Mouse (Mus musculus) forebrain, embryonic 15.5 days (tissue): ENCODE data around the gene Aco1. TPM values are rescaled to one million over a fixed set of nuclear protein-coding genes. Genes with fewer than 3 reads are reported as not detected.

Experiments used
- ATAC-seq: fragments of 200-750 bp; cut with Nextera tagmentation; replicated peaks from 2 replicates; pipeline ENCODE4 v1.8.0; 2017; ENCODE audit warnings: mild to moderate bottlenecking, moderate TSS enrichment, moderate library complexity
- H3K27ac ChIP-seq: fragments of 300-500 bp; sonication (generic); replicated peaks from 2 replicates; pipeline ENCODE4 v1.5.1; 2015; ENCODE audit warnings: mild to moderate bottlenecking, inconsistent platforms
- H3K27me3 ChIP-seq: fragments of 300-500 bp; sonication (generic); 2 replicates; pipeline ENCODE4 v1.6.1; 2015; ENCODE audit warnings: inconsistent platforms
- H3K36me3 ChIP-seq: fragments of 300-500 bp; sonication (generic); 2 replicates; pipeline ENCODE4 v1.6.1; 2015; ENCODE audit warnings: mild to moderate bottlenecking, inconsistent platforms
- H3K4me1 ChIP-seq: fragments of 300-500 bp; sonication (generic); 2 replicates; pipeline ENCODE4 v1.6.1; 2015; ENCODE audit warnings: inconsistent platforms
- H3K4me2 ChIP-seq: fragments of 300-500 bp; sonication (generic); replicated peaks from 2 replicates; pipeline ENCODE4 v1.6.1; 2015; ENCODE audit warnings: mild to moderate bottlenecking, inconsistent platforms
- H3K4me3 ChIP-seq: fragments of 300-500 bp; sonication (generic); 2 replicates; pipeline ENCODE4 v1.5.1; 2015; ENCODE audit warnings: mild to moderate bottlenecking, inconsistent platforms
- H3K9ac ChIP-seq: fragments of 300-500 bp; sonication (generic); replicated peaks from 2 replicates; pipeline ENCODE4 v1.6.1; 2015; ENCODE audit warnings: mild to moderate bottlenecking, inconsistent platforms
- H3K9me3 ChIP-seq: fragments of 300-500 bp; sonication (generic); 2 replicates; pipeline ENCODE4 v1.6.1; 2016; ENCODE audit warnings: inconsistent platforms
- WGBS: fragments of 180-500 bp; shearing (Covaris S2); methylation state at CpG from one replicate; pipeline ENCODE4 v1.1.7; 2015; ENCODE audit warnings: mixed read lengths; 5-methylcytosine and 5-hydroxymethylcytosine counted together
- polyA plus RNA-seq: library from polyadenylated mRNA; unstranded; fragments of >200 nt; fragmentation: Nextera tagmentation; extraction: Ambion mirVana; gene quantifications from 2 replicates; pipeline ENCODE4 v1.2.1, GENCODE M21; 2015

Aco1 gene
- polyA plus RNA-seq, 1 experiment from 2014 or later, result 53.0 TPM

- Histone ChIP-seq H3K9ac (no peak overlapping the region), H3K27me3 (no peaks in the 10 kb centered on the region), H3K4me2 (peak overlapping the region; percentile 77), H3K9me3 (no peaks in the 10 kb centered on the region), H3K36me3 (no peaks in the 10 kb centered on the region), H3K27ac (no peak overlapping the region), H3K4me1 (peaks cover 26% of the 10 kb centered on the region), H3K4me3 (peak overlapping the region; percentile 88)
- ATAC-seq, result no peak
- 13% methylated on average over 1 of the region's 1 CpGs for WGBS
Observed at GRCm38 (mm10) chr4:40144543-40144942, 1.7 kb downstream of the Aco1 start.

DNA sequence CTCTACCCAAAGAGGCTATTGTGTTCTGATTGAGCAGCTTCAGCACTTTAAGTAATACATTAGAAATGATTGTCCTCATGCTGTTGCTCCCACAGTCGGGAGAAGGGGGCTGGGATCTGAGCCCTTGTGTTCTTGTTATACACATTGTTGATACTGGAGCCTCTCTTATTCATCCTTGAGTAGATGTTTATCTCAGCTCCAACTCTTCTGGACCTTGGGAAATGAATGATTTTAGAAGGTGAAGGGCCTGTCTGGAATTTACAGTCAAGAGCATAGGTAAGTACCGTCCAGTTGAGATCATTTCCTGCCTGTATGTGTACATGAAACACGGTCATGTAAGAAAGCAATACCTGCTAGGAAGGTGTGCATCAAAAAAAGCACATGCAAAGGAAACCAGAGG lies 2.1 kb downstream of the Aco1 start:
- no peak for ATAC-seq
- WGBS, result 67% methylated on average over 3 of the region's 3 CpGs

GRCm38 (mm10) chr4:40148281-40148680 lies 5.4 kb downstream of the Aco1 start:
- H3K36me3 ChIP-seq, result no peaks in the 10 kb centered on the region
- WGBS, result 96% methylated on average over 5 of the region's 5 CpGs
- no peaks in the 10 kb centered on the region for H3K9me3 ChIP-seq
- no peak overlapping the region for H3K27ac ChIP-seq
- H3K4me3 ChIP-seq, result no peak overlapping the region
- H3K4me2 ChIP-seq, result no peak overlapping the region
- no peak for ATAC-seq
- H3K27me3 ChIP-seq, result no peaks in the 10 kb centered on the region
- peaks cover 18% of the 10 kb centered on the region for H3K4me1 ChIP-seq
- H3K9ac ChIP-seq, result no peak overlapping the region

More for the DNA sequence above, 2.1 kb downstream of the Aco1 start:
- H3K9ac ChIP-seq, result no peak overlapping the region
- no peak overlapping the region for H3K4me2 ChIP-seq
- no peak overlapping the region for H3K27ac ChIP-seq
- no peaks in the 10 kb centered on the region for H3K36me3 ChIP-seq
- H3K4me1 ChIP-seq, result peaks cover 26% of the 10 kb centered on the region
- H3K9me3 ChIP-seq, result no peaks in the 10 kb centered on the region
- no peaks in the 10 kb centered on the region for H3K27me3 ChIP-seq
- H3K4me3 ChIP-seq, result no peak overlapping the region

DNA sequence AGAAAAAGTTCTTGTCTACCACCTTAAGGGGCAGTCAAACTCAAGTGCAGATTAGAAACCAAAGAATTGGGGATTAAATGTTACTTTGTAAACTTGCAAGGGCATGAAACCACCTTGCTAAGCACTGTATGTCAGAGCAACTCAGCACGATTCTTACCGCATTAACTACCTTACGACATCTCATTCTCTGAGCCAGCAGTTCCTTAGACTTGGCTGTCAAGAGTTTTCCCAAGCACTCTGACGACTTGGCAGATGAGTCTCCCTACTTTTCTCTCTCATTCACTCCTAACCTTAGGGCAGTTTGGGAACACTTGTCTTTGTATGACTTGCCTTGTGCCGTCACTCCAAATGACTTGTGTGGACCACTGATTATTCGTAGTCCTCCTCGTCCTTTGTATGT lies 7.2 kb downstream of the Aco1 start:
- H3K36me3 ChIP-seq, result no peaks in the 10 kb centered on the region
- no peaks in the 10 kb centered on the region for H3K27me3 ChIP-seq
- no peak overlapping the region for H3K4me3 ChIP-seq
- H3K9me3 ChIP-seq, result no peaks in the 10 kb centered on the region
- no peak overlapping the region for H3K27ac ChIP-seq
- H3K4me2 ChIP-seq, result no peak overlapping the region
- H3K9ac ChIP-seq, result no peak overlapping the region
- ATAC-seq, result no peak
- peaks cover 4% of the 10 kb centered on the region for H3K4me1 ChIP-seq
- WGBS, result 92% methylated on average over 7 of the region's 7 CpGs

- no peak for ATAC-seq
- no peak overlapping the region for H3K9ac ChIP-seq
- no peak overlapping the region for H3K27ac ChIP-seq
- no peak overlapping the region for H3K4me2 ChIP-seq
- no peak overlapping the region for H3K4me3 ChIP-seq
- no peaks in the 10 kb centered on the region for H3K9me3 ChIP-seq
- no peaks in the 10 kb centered on the region for H3K4me1 ChIP-seq
- no peaks in the 10 kb centered on the region for H3K27me3 ChIP-seq
- no peaks in the 10 kb centered on the region for H3K36me3 ChIP-seq
- WGBS, result 85% methylated on average over 2 of the region's 2 CpGs
Observed at GRCm38 (mm10) chr4:40152771-40153170, 9.9 kb downstream of the Aco1 start.

GRCm38 (mm10) chr4:40153500-40153899 lies 10.6 kb downstream of the Aco1 start:
- Histone ChIP-seq H3K36me3 (no peaks in the 10 kb centered on the region), H3K4me2 (no peak overlapping the region), H3K4me3 (no peak overlapping the region), H3K27me3 (no peaks in the 10 kb centered on the region), H3K4me1 (no peaks in the 10 kb centered on the region), H3K27ac (no peak overlapping the region), H3K9ac (no peak overlapping the region), H3K9me3 (no peaks in the 10 kb centered on the region)
- WGBS, result 90% methylated on average over 4 of the region's 4 CpGs
- ATAC-seq, result no peak

GRCm38 (mm10) chr4:40154751-40155150 lies 11.9 kb downstream of the Aco1 start:
- Histone ChIP-seq H3K27ac (no peak overlapping the region), H3K4me1 (no peaks in the 10 kb centered on the region), H3K27me3 (no peaks in the 10 kb centered on the region), H3K4me2 (no peak overlapping the region), H3K4me3 (no peak overlapping the region), H3K36me3 (no peaks in the 10 kb centered on the region), H3K9ac (no peak overlapping the region), H3K9me3 (no peaks in the 10 kb centered on the region)
- WGBS, result 89% methylated on average over 4 of the region's 4 CpGs
- ATAC-seq, result no peak

- no peak overlapping the region for H3K27ac ChIP-seq
- H3K4me3 ChIP-seq, result no peak overlapping the region
- no peak overlapping the region for H3K9ac ChIP-seq
- ATAC-seq, result no peak
- no peaks in the 10 kb centered on the region for H3K4me1 ChIP-seq
- H3K4me2 ChIP-seq, result no peak overlapping the region
- no peaks in the 10 kb centered on the region for H3K27me3 ChIP-seq
- no peaks in the 10 kb centered on the region for H3K9me3 ChIP-seq
- WGBS, result 91% methylated on average over 13 of the region's 13 CpGs
- H3K36me3 ChIP-seq, result no peaks in the 10 kb centered on the region
Observed at GRCm38 (mm10) chr4:40155467-40155999, 12.7 kb downstream of the Aco1 start.

DNA sequence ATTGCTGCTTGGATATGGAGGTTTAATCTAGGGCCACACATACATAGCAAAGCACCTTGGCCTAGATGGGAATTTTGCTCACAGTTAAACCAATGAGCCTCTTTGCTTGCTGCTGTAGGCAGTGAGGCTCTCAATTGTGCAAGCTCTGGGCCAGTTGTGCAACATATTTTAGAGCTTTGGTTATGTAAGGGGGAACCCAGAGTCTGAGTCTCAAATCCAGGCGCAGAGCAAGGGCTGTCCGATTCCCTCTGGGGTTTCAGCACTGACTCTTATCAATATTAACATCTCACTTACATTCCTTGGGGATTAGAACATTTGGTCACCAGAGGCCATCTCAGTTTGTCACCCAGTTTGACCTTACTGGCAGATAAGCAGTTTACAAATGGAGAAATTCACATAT lies 13.3 kb downstream of the Aco1 start:
- H3K9ac ChIP-seq, result no peak overlapping the region
- no peak overlapping the region for H3K4me3 ChIP-seq
- H3K9me3 ChIP-seq, result no peaks in the 10 kb centered on the region
- 90% methylated on average over 2 of the region's 2 CpGs for whole genome bisulfite sequencing
- H3K4me1 ChIP-seq, result no peaks in the 10 kb centered on the region
- H3K27me3 ChIP-seq, result no peaks in the 10 kb centered on the region
- H3K36me3 ChIP-seq, result no peaks in the 10 kb centered on the region
- no peak overlapping the region for H3K27ac ChIP-seq
- no peak overlapping the region for H3K4me2 ChIP-seq
- no peak for ATAC-seq

GRCm38 (mm10) chr4:40156582-40157499 lies 14.0 kb downstream of the Aco1 start:
- H3K4me1 ChIP-seq, result no peaks in the 10 kb centered on the region
- H3K4me2 ChIP-seq, result no peak overlapping the region
- H3K9ac ChIP-seq, result no peak overlapping the region
- ATAC-seq, result no peak
- H3K36me3 ChIP-seq, result no peaks in the 10 kb centered on the region
- no peak overlapping the region for H3K4me3 ChIP-seq
- H3K27ac ChIP-seq, result no peak overlapping the region
- WGBS, result 62% methylated on average over 18 of the region's 18 CpGs
- no peaks in the 10 kb centered on the region for H3K27me3 ChIP-seq
- H3K9me3 ChIP-seq, result no peaks in the 10 kb centered on the region

DNA sequence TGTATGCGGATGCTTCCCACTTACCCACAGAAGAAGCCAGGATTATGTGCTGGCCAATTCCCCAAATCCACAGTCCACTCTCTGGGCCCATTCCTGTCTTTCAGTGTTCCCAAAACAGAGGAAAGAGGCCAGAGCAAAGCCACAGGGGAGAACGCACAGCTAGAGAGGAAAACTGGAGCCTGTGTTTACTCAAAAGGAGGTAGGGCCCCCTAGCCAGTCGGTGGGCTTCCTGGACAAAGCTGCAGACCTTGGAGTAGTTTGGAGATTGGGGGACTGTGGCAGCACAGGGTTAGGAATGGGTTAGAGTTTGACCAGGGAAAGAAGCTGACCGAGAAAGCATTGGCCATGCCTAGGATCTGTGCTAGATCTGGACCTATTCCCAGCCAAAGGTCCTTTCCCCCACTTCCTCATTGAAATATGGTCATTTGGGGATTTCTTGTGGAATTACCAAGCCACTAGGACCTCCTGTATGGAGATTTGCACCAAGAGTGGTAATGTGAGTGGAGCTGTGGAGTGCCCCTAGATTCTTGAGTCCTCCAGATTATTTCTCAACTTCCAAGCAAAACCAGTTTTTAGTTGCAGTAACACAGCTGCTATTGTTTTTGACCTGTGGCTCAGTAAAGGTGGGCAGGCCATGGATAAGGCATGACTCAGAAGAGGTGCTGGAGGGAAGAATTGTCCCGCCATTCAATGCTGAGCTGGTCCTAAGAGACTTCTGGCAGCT lies 14.8 kb downstream of the Aco1 start:
- H3K4me3 ChIP-seq, result no peak overlapping the region
- no peaks in the 10 kb centered on the region for H3K36me3 ChIP-seq
- no peak overlapping the region for H3K27ac ChIP-seq
- H3K4me2 ChIP-seq, result no peak overlapping the region
- no peaks in the 10 kb centered on the region for H3K4me1 ChIP-seq
- no peaks in the 10 kb centered on the region for H3K27me3 ChIP-seq
- H3K9me3 ChIP-seq, result no peaks in the 10 kb centered on the region
- no peak overlapping the region for H3K9ac ChIP-seq
- WGBS, result 90% methylated on average over 5 of the region's 5 CpGs
- no peak for ATAC-seq

DNA sequence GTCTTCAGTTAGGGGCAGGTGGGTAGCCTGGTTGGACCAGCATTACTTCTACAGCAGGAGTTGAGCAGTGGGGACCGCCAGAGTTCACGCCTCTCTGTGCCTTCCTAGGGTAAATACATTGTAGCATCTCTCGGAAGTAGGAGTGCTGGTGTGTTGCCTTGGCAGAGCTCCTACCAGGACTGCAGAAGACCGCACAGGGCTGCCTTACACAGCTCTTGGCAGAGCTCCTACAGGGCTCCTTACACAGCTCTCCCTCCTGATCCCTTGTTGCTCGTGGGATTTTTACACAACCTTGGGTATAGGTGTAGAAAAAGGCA lies 15.3 kb downstream of the Aco1 start:
- H3K27me3 ChIP-seq, result no peaks in the 10 kb centered on the region
- H3K4me1 ChIP-seq, result no peaks in the 10 kb centered on the region
- H3K9me3 ChIP-seq, result no peaks in the 10 kb centered on the region
- no peak for ATAC-seq
- 75% methylated on average over 5 of the region's 5 CpGs for WGBS
- H3K9ac ChIP-seq, result no peak overlapping the region
- no peak overlapping the region for H3K4me3 ChIP-seq
- H3K27ac ChIP-seq, result no peak overlapping the region
- H3K4me2 ChIP-seq, result no peak overlapping the region
- no peaks in the 10 kb centered on the region for H3K36me3 ChIP-seq
